Mouse (Mus musculus): ENCODE measurements around the gene Lin9. TPM values are rescaled to one million over a fixed set of nuclear protein-coding genes. Genes with fewer than 3 reads are reported as not detected.

Lin9 gene
- 22.0 TPM for polyA plus RNA-seq (2017; shearing (Covaris generic))

DNA sequence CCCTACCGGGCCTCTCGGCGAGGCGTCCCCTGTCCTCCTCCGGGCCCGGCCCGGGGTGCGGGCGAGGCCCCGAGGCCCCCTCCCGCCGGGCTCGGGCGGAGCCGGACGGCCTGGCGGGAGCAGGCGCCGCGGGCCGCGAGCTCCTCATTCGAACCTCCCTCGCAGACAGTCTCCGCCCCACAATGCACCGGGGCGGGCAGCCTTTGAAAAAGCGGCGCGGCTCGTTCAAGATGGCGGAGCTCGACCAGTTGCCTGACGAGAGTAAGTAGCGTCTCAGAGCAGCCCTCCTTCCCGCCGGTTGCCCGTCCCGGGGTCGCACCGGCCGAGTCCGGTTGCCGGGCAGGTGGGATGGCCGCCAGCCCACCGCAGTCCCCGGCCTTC, at the start of gene Lin9:
TSS of gene Lin9 (plus strand) at position 14 of the 381 bp plus-strand sequence.

DNA sequence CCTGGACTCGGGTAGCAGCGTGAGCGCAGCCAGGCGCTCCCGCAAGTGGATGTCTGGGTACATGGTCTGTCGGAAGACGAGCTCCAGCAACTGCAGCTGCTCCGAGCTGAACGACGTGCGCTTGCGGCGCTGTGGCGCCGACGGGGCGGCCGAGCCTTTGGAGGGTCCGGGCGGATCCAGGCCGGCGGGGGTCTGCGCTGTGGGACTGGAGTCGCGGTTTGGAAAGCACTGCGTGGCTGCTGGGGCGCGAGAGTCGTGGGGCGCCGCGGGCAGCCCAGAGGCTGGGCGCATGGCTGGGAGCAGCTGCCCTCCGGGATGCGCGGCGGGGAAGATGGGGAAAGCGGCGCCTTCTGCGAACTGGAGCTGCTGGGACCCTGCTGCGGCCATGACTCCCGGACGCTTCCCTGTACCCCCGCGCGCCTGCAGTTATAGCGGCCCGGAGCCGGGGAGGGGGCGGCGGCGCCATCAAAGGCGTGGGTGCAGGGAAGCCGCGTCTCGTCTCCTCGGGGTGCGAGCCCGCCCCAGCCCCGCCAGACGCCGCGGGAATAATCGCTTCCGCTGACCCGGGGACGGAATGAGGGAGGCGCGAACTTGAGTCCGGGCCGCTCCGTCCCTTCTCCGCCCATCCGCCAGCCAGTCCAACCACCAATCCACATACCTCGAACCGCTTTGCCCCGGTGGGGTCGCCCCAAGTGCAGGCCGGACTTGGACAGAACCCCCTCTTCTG, 55.8 kb downstream of the Lin9 start, which contains the start of gene Mixl1:
TSS of gene Mixl1 (minus strand) at position 409 of the 727 bp plus-strand sequence.

DNA sequence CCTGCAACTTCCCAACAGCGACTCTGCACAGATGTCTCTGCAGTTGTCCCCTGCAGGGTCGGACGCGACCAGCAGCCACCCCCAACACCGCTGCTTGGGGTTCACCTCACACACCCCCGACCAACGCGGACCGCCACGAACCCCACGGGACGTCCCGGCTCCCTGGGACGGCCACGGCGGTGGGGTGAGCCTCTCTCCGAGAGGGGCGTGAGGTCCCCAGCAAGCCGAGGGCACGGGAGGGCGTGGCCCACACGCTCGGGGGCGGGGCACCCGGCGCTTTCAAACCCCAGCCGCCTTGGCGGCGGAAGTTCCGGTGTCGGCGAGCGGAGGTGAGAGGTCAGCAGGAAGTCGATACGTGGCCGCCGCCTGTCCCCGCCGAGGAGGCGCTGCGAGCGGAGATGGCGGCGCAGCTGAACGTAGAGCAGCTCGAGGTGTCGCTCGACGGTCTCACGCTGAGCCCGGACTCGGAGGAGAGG, 84.8 kb downstream of the Lin9 start, which contains the start of gene Acbd3:
TSS of gene Acbd3 (plus strand) at position 340 of the 476 bp plus-strand sequence.

Other genes with a start within 250 kb of the Lin9 start
- gene Stum, start 157.6 kb upstream of the Lin9 start, polyA plus RNA-seq (2017; shearing (Covaris generic)) = not detected
- 57.8 TPM for gene Parp1, start 72.2 kb upstream of the Lin9 start, polyA plus RNA-seq (2017; shearing (Covaris generic))
- gene Mixl1, start 55.9 kb downstream of the Lin9 start, polyA plus RNA-seq (2017; shearing (Covaris generic)) = not detected
- 67.7 TPM for gene Acbd3, start 84.9 kb downstream of the Lin9 start, polyA plus RNA-seq (2017; shearing (Covaris generic))
- 1,299 TPM for gene H3f3a, start 172.8 kb downstream of the Lin9 start, polyA plus RNA-seq (2017; shearing (Covaris generic))
- 80.3 TPM for gene Sde2, start 210.0 kb downstream of the Lin9 start, polyA plus RNA-seq (2017; shearing (Covaris generic))

Measured in naive thymus-derived CD4-positive, alpha-beta T cell, adult 5 months (primary cell).